Mouse (Mus musculus): ENCODE data around the gene Rec114. TPM values are rescaled to one million over a fixed set of nuclear protein-coding genes. Genes with fewer than 3 reads are reported as not detected.

Gene Rec114
- total RNA-seq, 2 experiments from 2014 or later = 0.74 TPM; not detected in 1

- no peak for DNase-seq
- intact Hi-C loops (cut with DNase I) = no loop called here
Observed at GRCm38 (mm10) chr9:58667244-58667643, 76.5 kb downstream of the Rec114 start.

- no peak for DNase-seq
- intact Hi-C loops (cut with DNase I) = no loop called here
Observed at GRCm38 (mm10) chr9:58666191-58666590, 77.6 kb downstream of the Rec114 start.

GRCm38 (mm10) chr9:58665492-58665891, 78.3 kb downstream of the Rec114 start:
- intact Hi-C loops (cut with DNase I) = no loop called here
- no peak for DNase-seq

GRCm38 (mm10) chr9:58662791-58663190, 81.0 kb downstream of the Rec114 start:
- DNase-seq = no peak
- intact Hi-C loops (cut with DNase I) = no loop called here

GRCm38 (mm10) chr9:58662007-58662406, 81.8 kb downstream of the Rec114 start:
- no peak for DNase-seq
- intact Hi-C loops (cut with DNase I) = no loop called here

- DNase-seq = no peak
- intact Hi-C loops (cut with DNase I) = no loop called here
Observed at GRCm38 (mm10) chr9:58660673-58661072, 83.1 kb downstream of the Rec114 start.

- no peak for DNase-seq
- intact Hi-C loops (cut with DNase I) = no loop called here
Observed at GRCm38 (mm10) chr9:58659989-58660388, 83.8 kb downstream of the Rec114 start.

GRCm38 (mm10) chr9:58659331-58659730, 84.4 kb downstream of the Rec114 start:
- intact Hi-C loops (cut with DNase I) = no loop called here
- no peak for DNase-seq

- intact Hi-C loops (cut with DNase I) = no loop called here
- no peak for DNase-seq
Observed at GRCm38 (mm10) chr9:58658596-58659309, 85.0 kb downstream of the Rec114 start.

- DNase-seq = no peak
- intact Hi-C loops (cut with DNase I) = no loop called here
Observed at GRCm38 (mm10) chr9:58657735-58658512, 85.8 kb downstream of the Rec114 start.

- intact Hi-C loops (cut with DNase I) = no loop called here
Observed at GRCm38 (mm10) chr9:58656824-58657223, 86.9 kb downstream of the Rec114 start.

GRCm38 (mm10) chr9:58656396-58656795, 87.4 kb downstream of the Rec114 start:
- DNase-seq = no peak
- intact Hi-C loops (cut with DNase I) = no loop called here

More at GRCm38 (mm10) chr9:58656824-58657223, 86.9 kb downstream of the Rec114 start:
- no peak for DNase-seq

GRCm38 (mm10) chr9:58654494-58654893, 89.3 kb downstream of the Rec114 start:
- no peak for DNase-seq
- intact Hi-C loops (cut with DNase I) = loop anchor here (5.0 kb wide), 2 partner anchors 72 to 112 kb away; partner anchors contain the start of gene Nptn

GRCm38 (mm10) chr9:58651993-58652392, 91.8 kb downstream of the Rec114 start:
- no peak for DNase-seq
- intact Hi-C loops (cut with DNase I) = loop anchor here (5.0 kb wide), 2 partner anchors 70 to 110 kb away; partner anchors contain the start of gene Nptn

- intact Hi-C loops (cut with DNase I) = no loop called here
- DNase-seq = no peak
Observed at GRCm38 (mm10) chr9:58649265-58649626, 94.5 kb downstream of the Rec114 start.

- intact Hi-C loops (cut with DNase I) = no loop called here
- DNase-seq = no peak
Observed at GRCm38 (mm10) chr9:58648406-58649264, 95.1 kb downstream of the Rec114 start.

GRCm38 (mm10) chr9:58630441-58630840, 113.3 kb downstream of the Rec114 start:
- no peak for DNase-seq
- intact Hi-C loops (cut with DNase I) = no loop called here

GRCm38 (mm10) chr9:58627197-58627596, 116.6 kb downstream of the Rec114 start:
- intact Hi-C loops (cut with DNase I) = no loop called here
- DNase-seq = no peak

GRCm38 (mm10) chr9:58623009-58623408, 120.8 kb downstream of the Rec114 start:
- intact Hi-C loops (cut with DNase I) = no loop called here
- no peak for DNase-seq

GRCm38 (mm10) chr9:58615064-58615938, 128.5 kb downstream of the Rec114 start:
- no peak for DNase-seq
- intact Hi-C loops (cut with DNase I) = no loop called here
